Mouse (Mus musculus): ENCODE measurements around the gene Acta1. TPM values are rescaled to one million over a fixed set of nuclear protein-coding genes. Genes with fewer than 3 reads are reported as not detected.

Acta1 gene
- total and polyA plus RNA-seq, 2 experiments from 2014 or later = 18.9 to 22.7 TPM

GRCm38 (mm10) chr8:123858574-123858940, 36.0 kb downstream of the Acta1 start:
- under 1% methylated on average over 17 of the region's 17 CpGs for WGBS
- H3K27ac ChIP-seq (ENCODE audit: low read depth, low read length) = peak overlapping the region; percentile 81; the same call in 1 of the 2 replicates
- H3K36me3 ChIP-seq (ENCODE audit: insufficient read depth, low read length) = no peaks in the 10 kb centered on the region
- ATAC-seq (ENCODE audit: low FRiP score) (0 out of 2 replicates have a peak, but pooled peaks have one; percentile 13), DNase-seq (ENCODE audit: low spot score) (peak; percentile 39)
- H3K4me1 ChIP-seq (ENCODE audit: insufficient read depth, low read length) = no peaks in the 10 kb centered on the region
- no peaks in the 10 kb centered on the region for H3K27me3 ChIP-seq (ENCODE audit: insufficient read depth, low read length)
- TF ChIP-seq CTCF (IDR thresholded peaks at IDR 0.05) = peak; percentile 28
- peak overlapping the region; percentile 90 for H3K4me2 ChIP-seq (ENCODE audit: low read depth, low read length, poor library complexity, severe bottlenecking)
- H3K9me3 ChIP-seq (ENCODE audit: low read length) = no peaks in the 10 kb centered on the region
- peak overlapping the region; percentile 83 for H3K4me3 ChIP-seq (ENCODE audit: low read depth, low read length)
- peak overlapping the region; percentile 84 for H3K9ac ChIP-seq (replicated peaks; ENCODE audit: low read length, poor library complexity, severe bottlenecking)

GRCm38 (mm10) chr8:123857361-123857760, 37.2 kb downstream of the Acta1 start:
- 59% methylated on average over 3 of the region's 3 CpGs for WGBS
- Histone ChIP-seq H3K36me3 (ENCODE audit: insufficient read depth, low read length) (no peaks in the 10 kb centered on the region), H3K9me3 (ENCODE audit: low read length) (no peaks in the 10 kb centered on the region), H3K4me1 (ENCODE audit: insufficient read depth, low read length) (no peaks in the 10 kb centered on the region), H3K27me3 (ENCODE audit: insufficient read depth, low read length) (no peaks in the 10 kb centered on the region), H3K4me3 (ENCODE audit: low read depth, low read length) (no peak overlapping the region), H3K4me2 (ENCODE audit: low read depth, low read length, poor library complexity, severe bottlenecking) (no peak overlapping the region), H3K9ac (replicated peaks; ENCODE audit: low read length, poor library complexity, severe bottlenecking) (no peak overlapping the region), H3K27ac (ENCODE audit: low read depth, low read length) (no peak overlapping the region)
- no peak for DNase-seq (ENCODE audit: low spot score)
- no peak for TF ChIP-seq CTCF (IDR thresholded peaks at IDR 0.05)
- no peak for ATAC-seq (ENCODE audit: low FRiP score)

GRCm38 (mm10) chr8:123854733-123855475, 39.6 kb downstream of the Acta1 start:
- Histone ChIP-seq H3K27me3 (ENCODE audit: insufficient read depth, low read length) (no peaks in the 10 kb centered on the region), H3K9ac (replicated peaks; ENCODE audit: low read length, poor library complexity, severe bottlenecking) (no peak overlapping the region), H3K27ac (ENCODE audit: low read depth, low read length) (no peak overlapping the region), H3K9me3 (ENCODE audit: low read length) (no peaks in the 10 kb centered on the region), H3K4me1 (ENCODE audit: insufficient read depth, low read length) (no peaks in the 10 kb centered on the region), H3K36me3 (ENCODE audit: insufficient read depth, low read length) (no peaks in the 10 kb centered on the region), H3K4me2 (ENCODE audit: low read depth, low read length, poor library complexity, severe bottlenecking) (no peak overlapping the region), H3K4me3 (ENCODE audit: low read depth, low read length) (no peak overlapping the region)
- no peak for DNase-seq (ENCODE audit: low spot score)
- TF ChIP-seq CTCF (IDR thresholded peaks at IDR 0.05) = no peak
- no peak for ATAC-seq (ENCODE audit: low FRiP score)
- 92% methylated on average over 9 of the region's 9 CpGs for WGBS

GRCm38 (mm10) chr8:123854252-123854651, 40.3 kb downstream of the Acta1 start:
- H3K4me2 ChIP-seq (ENCODE audit: low read depth, low read length, poor library complexity, severe bottlenecking) = no peak overlapping the region
- no peaks in the 10 kb centered on the region for H3K27me3 ChIP-seq (ENCODE audit: insufficient read depth, low read length)
- DNase-seq (ENCODE audit: low spot score) (no peak), ATAC-seq (ENCODE audit: low FRiP score) (no peak)
- no peak overlapping the region for H3K4me3 ChIP-seq (ENCODE audit: low read depth, low read length)
- H3K27ac ChIP-seq (ENCODE audit: low read depth, low read length) = no peak overlapping the region
- WGBS = 94% methylated on average over 1 of the region's 1 CpGs
- H3K36me3 ChIP-seq (ENCODE audit: insufficient read depth, low read length) = no peaks in the 10 kb centered on the region
- no peak for TF ChIP-seq CTCF (IDR thresholded peaks at IDR 0.05)
- H3K9ac ChIP-seq (replicated peaks; ENCODE audit: low read length, poor library complexity, severe bottlenecking) = no peak overlapping the region
- H3K9me3 ChIP-seq (ENCODE audit: low read length) = no peaks in the 10 kb centered on the region
- no peaks in the 10 kb centered on the region for H3K4me1 ChIP-seq (ENCODE audit: insufficient read depth, low read length)

- H3K36me3 ChIP-seq (ENCODE audit: insufficient read depth, low read length) = no peaks in the 10 kb centered on the region
- no peak overlapping the region for H3K4me2 ChIP-seq (ENCODE audit: low read depth, low read length, poor library complexity, severe bottlenecking)
- H3K4me3 ChIP-seq (ENCODE audit: low read depth, low read length) = no peak overlapping the region
- H3K27ac ChIP-seq (ENCODE audit: low read depth, low read length) = no peak overlapping the region
- DNase-seq (ENCODE audit: low spot score) = peak; percentile 22
- H3K9me3 ChIP-seq (ENCODE audit: low read length) = no peaks in the 10 kb centered on the region
- no peaks in the 10 kb centered on the region for H3K27me3 ChIP-seq (ENCODE audit: insufficient read depth, low read length)
- 70% methylated on average over 5 of the region's 5 CpGs for WGBS
- H3K9ac ChIP-seq (replicated peaks; ENCODE audit: low read length, poor library complexity, severe bottlenecking) = no peak overlapping the region
- TF ChIP-seq CTCF (IDR thresholded peaks at IDR 0.05) = no peak
- ATAC-seq (ENCODE audit: low FRiP score) = no peak
- H3K4me1 ChIP-seq (ENCODE audit: insufficient read depth, low read length) = no peaks in the 10 kb centered on the region
Observed at GRCm38 (mm10) chr8:123851590-123851989, 43.0 kb downstream of the Acta1 start.

- WGBS = 86% methylated on average over 4 of the region's 4 CpGs
- TF ChIP-seq CTCF (IDR thresholded peaks at IDR 0.05) = no peak
- H3K27ac ChIP-seq (ENCODE audit: low read depth, low read length) = no peak overlapping the region
- ATAC-seq (ENCODE audit: low FRiP score) (no peak), DNase-seq (ENCODE audit: low spot score) (no peak)
- H3K4me2 ChIP-seq (ENCODE audit: low read depth, low read length, poor library complexity, severe bottlenecking) = no peak overlapping the region
- no peaks in the 10 kb centered on the region for H3K9me3 ChIP-seq (ENCODE audit: low read length)
- H3K36me3 ChIP-seq (ENCODE audit: insufficient read depth, low read length) = no peaks in the 10 kb centered on the region
- H3K9ac ChIP-seq (replicated peaks; ENCODE audit: low read length, poor library complexity, severe bottlenecking) = no peak overlapping the region
- H3K4me3 ChIP-seq (ENCODE audit: low read depth, low read length) = no peak overlapping the region
- H3K4me1 ChIP-seq (ENCODE audit: insufficient read depth, low read length) = no peaks in the 10 kb centered on the region
- no peaks in the 10 kb centered on the region for H3K27me3 ChIP-seq (ENCODE audit: insufficient read depth, low read length)
Observed at GRCm38 (mm10) chr8:123849352-123849751, 45.2 kb downstream of the Acta1 start.
